Mouse (Mus musculus): Measurements from ENCODE around the gene Arhgef25. TPM values are rescaled to one million over a fixed set of nuclear protein-coding genes. Genes with fewer than 3 reads are reported as not detected.

The Arhgef25 gene
- polyA plus RNA-seq, 1 experiment from 2014 or later: 5.4 TPM

DNA sequence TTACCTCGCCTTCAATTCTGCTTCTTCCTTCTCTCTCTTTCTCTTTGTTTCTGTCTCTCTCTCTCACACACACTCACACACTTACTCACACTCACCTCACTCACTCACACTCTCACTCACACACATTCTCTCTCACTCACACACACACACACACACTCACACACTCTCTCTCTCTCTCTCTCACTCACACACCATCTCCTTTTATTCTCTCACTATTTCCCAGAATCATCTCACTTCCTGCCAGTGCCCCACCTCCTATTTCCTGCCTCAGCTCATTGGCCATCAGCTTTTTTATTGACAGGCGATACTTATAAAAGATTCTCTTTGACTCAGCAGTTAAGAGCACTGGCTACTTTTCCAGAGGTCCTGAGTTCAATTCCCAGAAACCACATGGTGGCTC, 28.5 kb upstream of the Arhgef25 start:
- no peaks in the 10 kb centered on the region; the same call in 1 of the 2 replicates for H3K27me3 ChIP-seq
- ATAC-seq (ENCODE audit: insufficient read depth): no peak
- no peak overlapping the region for H3K4me2 ChIP-seq
- peaks cover 17% of the 10 kb centered on the region for H3K4me1 ChIP-seq (replicated peaks)
- no peak overlapping the region for H3K9ac ChIP-seq
- 66% methylated on average over 2 of the region's 2 CpGs for WGBS (ENCODE audit: insufficient replicate concordance)
- no peaks in the 10 kb centered on the region for H3K9me3 ChIP-seq (replicated peaks)
- no peak overlapping the region for H3K27ac ChIP-seq (replicated peaks)
- no peak overlapping the region for H3K4me3 ChIP-seq (replicated peaks)
- no peaks in the 10 kb centered on the region for H3K36me3 ChIP-seq (replicated peaks)

GRCm38 (mm10) chr10:127217177-127217576, 27.3 kb upstream of the Arhgef25 start:
- Histone ChIP-seq H3K4me1 (replicated peaks) (peaks cover 24% of the 10 kb centered on the region), H3K27ac (replicated peaks) (no peak overlapping the region), H3K27me3 (no peaks in the 10 kb centered on the region), H3K9me3 (replicated peaks) (no peaks in the 10 kb centered on the region), H3K36me3 (replicated peaks) (no peaks in the 10 kb centered on the region), H3K4me3 (replicated peaks) (no peak overlapping the region), H3K9ac (no peak overlapping the region), H3K4me2 (no peak overlapping the region)
- no peak for ATAC-seq (ENCODE audit: insufficient read depth)

DNA sequence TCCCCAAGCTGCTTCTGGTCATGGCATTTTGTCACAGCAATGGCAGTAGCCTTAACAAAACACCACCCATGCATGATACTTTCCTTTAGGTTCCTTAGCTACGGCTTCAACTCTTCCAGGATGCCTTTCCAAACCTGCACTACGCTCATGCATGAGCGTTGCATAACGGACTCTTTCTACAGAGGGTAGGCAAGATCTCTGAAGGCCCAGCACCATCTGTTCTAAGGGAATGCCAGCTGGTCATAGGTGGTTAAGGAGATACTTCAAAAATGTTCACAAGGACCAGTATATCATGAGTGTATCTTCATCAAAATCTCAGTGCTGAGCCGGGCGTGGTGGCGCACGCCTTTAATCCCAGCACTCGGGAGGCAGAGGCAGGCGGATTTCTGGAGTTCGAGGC, 26.6 kb upstream of the Arhgef25 start:
- ATAC-seq (ENCODE audit: insufficient read depth): no peak
- Histone ChIP-seq H3K9me3 (replicated peaks) (no peaks in the 10 kb centered on the region), H3K27ac (replicated peaks) (no peak overlapping the region), H3K4me1 (replicated peaks) (peaks cover 27% of the 10 kb centered on the region), H3K4me3 (replicated peaks) (no peak overlapping the region), H3K9ac (no peak overlapping the region), H3K36me3 (replicated peaks) (no peaks in the 10 kb centered on the region), H3K4me2 (no peak overlapping the region), H3K27me3 (no peaks in the 10 kb centered on the region)
- WGBS (ENCODE audit: insufficient replicate concordance): 86% methylated on average over 11 of the region's 11 CpGs

DNA sequence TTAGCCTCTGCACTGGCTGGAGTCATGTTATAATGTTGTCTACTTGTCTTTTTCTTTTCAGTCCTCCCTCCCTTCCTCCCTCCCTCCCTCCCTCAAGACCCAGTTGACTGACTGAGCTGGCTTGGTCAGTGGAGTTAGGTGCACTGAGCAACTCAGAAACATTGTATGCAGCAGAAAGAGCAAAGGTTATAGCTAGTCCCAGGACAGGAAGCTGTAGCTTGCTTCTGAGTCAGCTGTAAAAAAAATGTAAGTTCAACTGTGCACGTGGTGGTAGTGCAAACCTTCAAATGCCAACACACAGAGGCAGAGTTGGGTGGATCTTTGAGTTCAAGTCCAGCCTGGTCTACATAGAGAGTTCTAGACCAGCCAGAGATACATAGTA, 24.5 kb upstream of the Arhgef25 start:
- H3K4me1 ChIP-seq (replicated peaks): peaks cover 43% of the 10 kb centered on the region
- no peaks in the 10 kb centered on the region for H3K9me3 ChIP-seq (replicated peaks)
- H3K9ac ChIP-seq: no peak overlapping the region
- 0 out of 2 replicates have a peak overlapping the region, but pooled peaks have one; percentile 8 for H3K27ac ChIP-seq (replicated peaks)
- no peak overlapping the region for H3K4me3 ChIP-seq (replicated peaks)
- no peak for ATAC-seq (ENCODE audit: insufficient read depth)
- peaks cover 2% of the 10 kb centered on the region; the same call in 1 of the 2 replicates for H3K36me3 ChIP-seq (replicated peaks)
- no peaks in the 10 kb centered on the region for H3K27me3 ChIP-seq
- 25% methylated on average over 1 of the region's 1 CpGs for WGBS (ENCODE audit: insufficient replicate concordance)
- no peak overlapping the region for H3K4me2 ChIP-seq

GRCm38 (mm10) chr10:127213704-127214421, 24.0 kb upstream of the Arhgef25 start:
- no peaks in the 10 kb centered on the region for H3K9me3 ChIP-seq (replicated peaks)
- H3K4me2 ChIP-seq: no peak overlapping the region
- no peak for ATAC-seq (ENCODE audit: insufficient read depth)
- H3K4me1 ChIP-seq (replicated peaks): peaks cover 48% of the 10 kb centered on the region
- H3K27ac ChIP-seq (replicated peaks): 0 out of 2 replicates have a peak overlapping the region, but pooled peaks have one; percentile 8
- 73% methylated on average over 13 of the region's 13 CpGs for WGBS (ENCODE audit: insufficient replicate concordance)
- H3K27me3 ChIP-seq: no peaks in the 10 kb centered on the region
- peaks cover 7% of the 10 kb centered on the region for H3K36me3 ChIP-seq (replicated peaks)
- no peak overlapping the region for H3K9ac ChIP-seq
- no peak overlapping the region for H3K4me3 ChIP-seq (replicated peaks)

DNA sequence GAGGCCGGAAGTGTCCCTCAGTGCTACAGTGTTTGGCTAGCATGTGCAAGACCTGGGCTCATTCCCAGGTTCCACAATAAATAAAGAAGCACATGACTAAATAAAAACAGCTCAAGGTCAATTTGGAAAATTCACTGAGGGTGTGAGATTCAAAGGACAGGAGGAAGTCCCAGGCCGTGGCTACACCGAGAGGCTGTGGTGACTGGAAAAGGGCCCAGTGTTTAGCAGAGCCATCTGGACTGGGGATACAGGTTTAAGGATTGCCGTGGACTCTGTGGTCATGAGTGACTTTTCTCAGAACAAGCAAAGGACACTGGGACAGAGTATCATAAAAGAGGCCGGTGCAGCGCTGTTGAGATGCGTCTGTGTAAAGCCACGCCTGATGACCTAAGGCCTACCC, 23.4 kb upstream of the Arhgef25 start:
- Histone ChIP-seq H3K9me3 (replicated peaks) (no peaks in the 10 kb centered on the region), H3K4me2 (no peak overlapping the region), H3K27me3 (no peaks in the 10 kb centered on the region), H3K36me3 (replicated peaks) (peaks cover 13% of the 10 kb centered on the region), H3K9ac (no peak overlapping the region), H3K4me3 (replicated peaks) (no peak overlapping the region), H3K27ac (replicated peaks) (no peak overlapping the region), H3K4me1 (replicated peaks) (peaks cover 53% of the 10 kb centered on the region)
- WGBS (ENCODE audit: insufficient replicate concordance): 92% methylated on average over 8 of the region's 8 CpGs
- no peak for ATAC-seq (ENCODE audit: insufficient read depth)

DNA sequence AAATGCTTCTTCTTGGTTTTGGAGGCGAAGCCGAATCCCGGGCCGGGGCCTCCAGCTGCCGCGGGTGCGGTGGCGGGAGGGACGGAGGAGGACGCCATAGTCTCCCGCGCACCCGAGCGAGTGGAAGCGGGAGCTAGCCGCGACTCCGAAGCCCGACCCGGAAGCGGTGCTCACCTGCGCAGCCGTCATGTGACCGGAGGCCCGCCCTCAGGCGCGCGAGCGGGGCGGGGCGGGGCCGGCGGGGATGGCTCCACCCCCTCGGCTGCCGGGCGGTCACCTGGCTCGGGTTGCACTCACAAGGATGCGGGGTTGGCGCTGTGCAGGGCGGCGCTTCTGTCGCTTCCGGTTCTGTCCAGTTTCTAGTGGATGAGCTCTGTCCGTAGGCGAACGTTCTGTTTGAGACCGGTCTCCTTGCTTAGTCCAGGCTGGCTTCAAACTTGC, 21.6 kb upstream of the Arhgef25 start, which contains the start of gene Pip4k2c:
Pip4k2c (minus strand) TSS at position 172 of the 441 bp plus-strand sequence.
- Histone ChIP-seq H3K36me3 (replicated peaks) (peaks cover 31% of the 10 kb centered on the region), H3K4me1 (replicated peaks) (peaks cover 61% of the 10 kb centered on the region), H3K9me3 (replicated peaks) (no peaks in the 10 kb centered on the region), H3K9ac (peak within 1 kb of the TSS; percentile 95), H3K27ac (replicated peaks) (peak within 1 kb of the TSS; percentile 88), H3K4me3 (replicated peaks) (peak within 1 kb of the TSS; percentile 93), H3K4me2 (peak within 1 kb of the TSS; percentile 84), H3K27me3 (no peaks in the 10 kb centered on the region)
- under 1% methylated on average over 47 of the region's 47 CpGs for WGBS (ENCODE audit: insufficient replicate concordance)
- peak; percentile 92 for ATAC-seq (ENCODE audit: insufficient read depth)

GRCm38 (mm10) chr10:127210961-127211405, 21.1 kb upstream of the Arhgef25 start:
- Histone ChIP-seq H3K27ac (replicated peaks) (peak overlapping the region; percentile 88), H3K27me3 (no peaks in the 10 kb centered on the region), H3K9ac (peak overlapping the region; percentile 95), H3K4me2 (peak overlapping the region; percentile 84), H3K4me3 (replicated peaks) (peak overlapping the region; percentile 93), H3K36me3 (replicated peaks) (peaks cover 34% of the 10 kb centered on the region), H3K4me1 (replicated peaks) (peaks cover 66% of the 10 kb centered on the region), H3K9me3 (replicated peaks) (no peaks in the 10 kb centered on the region)
- WGBS (ENCODE audit: insufficient replicate concordance): under 1% methylated on average over 25 of the region's 25 CpGs
- ATAC-seq (ENCODE audit: insufficient read depth): peak; percentile 72

DNA sequence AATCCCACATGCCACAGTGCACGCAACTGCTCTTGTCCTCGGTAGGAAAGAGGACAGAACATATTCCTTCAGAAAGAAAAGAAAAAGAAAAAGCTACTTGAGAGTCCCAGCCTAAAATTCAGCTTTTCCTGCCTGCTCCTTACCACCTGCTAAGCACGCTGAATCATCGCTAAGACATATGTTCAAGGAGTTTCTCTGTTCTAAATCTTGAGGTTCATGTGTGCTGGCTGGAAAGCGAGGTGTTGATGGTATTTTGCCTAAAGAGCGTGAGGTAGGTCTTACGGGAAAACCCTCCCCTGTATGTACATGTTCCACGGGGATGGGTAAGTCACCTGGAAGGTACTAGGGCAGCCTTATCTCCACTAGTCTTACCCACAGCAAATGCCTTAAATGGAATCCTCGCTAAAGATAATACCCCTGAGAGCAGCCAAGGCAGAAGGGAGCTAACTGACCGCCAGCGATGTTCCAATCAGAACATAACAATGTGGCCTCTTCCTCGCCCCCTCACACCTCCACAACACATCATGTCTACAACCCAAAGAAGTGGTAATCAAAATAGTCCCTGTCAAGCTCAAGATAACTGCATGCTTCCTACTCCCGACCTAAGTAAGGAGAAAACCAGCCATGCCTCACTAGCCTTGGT, 20.2 kb upstream of the Arhgef25 start:
- H3K4me3 ChIP-seq (replicated peaks): peak overlapping the region; percentile 93
- H3K36me3 ChIP-seq (replicated peaks): peaks cover 36% of the 10 kb centered on the region
- 46% methylated on average over 13 of the region's 13 CpGs for WGBS (ENCODE audit: insufficient replicate concordance)
- H3K4me1 ChIP-seq (replicated peaks): peaks cover 75% of the 10 kb centered on the region
- H3K27me3 ChIP-seq: no peaks in the 10 kb centered on the region
- peak overlapping the region; percentile 84 for H3K4me2 ChIP-seq
- ATAC-seq (ENCODE audit: insufficient read depth): no peak
- H3K9me3 ChIP-seq (replicated peaks): no peaks in the 10 kb centered on the region
- H3K27ac ChIP-seq (replicated peaks): peak overlapping the region; percentile 88
- H3K9ac ChIP-seq: peak overlapping the region; percentile 95

GRCm38 (mm10) chr10:127208921-127209320, 19.0 kb upstream of the Arhgef25 start:
- peaks cover 45% of the 10 kb centered on the region for H3K36me3 ChIP-seq (replicated peaks)
- H3K27ac ChIP-seq (replicated peaks): peak overlapping the region; percentile 88
- peaks cover 77% of the 10 kb centered on the region for H3K4me1 ChIP-seq (replicated peaks)
- ATAC-seq (ENCODE audit: insufficient read depth): no peak
- H3K4me2 ChIP-seq: peak overlapping the region; percentile 84
- WGBS (ENCODE audit: insufficient replicate concordance): 76% methylated on average over 4 of the region's 4 CpGs
- no peaks in the 10 kb centered on the region for H3K9me3 ChIP-seq (replicated peaks)
- peak overlapping the region; percentile 95; the same call in 1 of the 2 replicates for H3K9ac ChIP-seq
- H3K4me3 ChIP-seq (replicated peaks): peak overlapping the region; percentile 93; the same call in 1 of the 2 replicates
- H3K27me3 ChIP-seq: no peaks in the 10 kb centered on the region

- peaks cover 74% of the 10 kb centered on the region for H3K36me3 ChIP-seq (replicated peaks)
- ATAC-seq (ENCODE audit: insufficient read depth): peak; percentile 91
- H3K27me3 ChIP-seq: no peaks in the 10 kb centered on the region
- 14% methylated on average over 10 of the region's 10 CpGs for WGBS (ENCODE audit: insufficient replicate concordance)
- no peaks in the 10 kb centered on the region for H3K9me3 ChIP-seq (replicated peaks)
- peak overlapping the region; percentile 40 for H3K4me3 ChIP-seq (replicated peaks)
- H3K9ac ChIP-seq: peak overlapping the region; percentile 50
- peaks cover 93% of the 10 kb centered on the region for H3K4me1 ChIP-seq (replicated peaks)
- peak overlapping the region; percentile 67 for H3K4me2 ChIP-seq
- H3K27ac ChIP-seq (replicated peaks): peak overlapping the region; percentile 98
These were observed 15.5 kb upstream of the Arhgef25 start for GRCm38 (mm10) chr10:127205373-127205772.

All from liver, embryonic 15.5 days (tissue).